Mouse (Mus musculus): ENCODE results near the gene S100a1. TPM values are rescaled to one million over a fixed set of nuclear protein-coding genes. Genes with fewer than 3 reads are reported as not detected.

S100a1 gene
- polyA plus RNA-seq, 1 experiment from 2014 or later: 6.4 TPM

- H3K27ac ChIP-seq (replicated peaks): no peak overlapping the region
- 0 out of 2 replicates have a peak, but pooled peaks cover 4% of the 10 kb centered on the region for H3K27me3 ChIP-seq (replicated peaks; ENCODE audit: low read depth, poor library complexity, severe bottlenecking)
- no peak for DNase-seq (ENCODE audit: low spot score)
- H3K4me3 ChIP-seq: no peak overlapping the region
- 91% methylated on average over 7 of the region's 7 CpGs for WGBS
- H3K36me3 ChIP-seq (replicated peaks): no peaks in the 10 kb centered on the region
- H3K4me1 ChIP-seq: no peaks in the 10 kb centered on the region
- no peaks in the 10 kb centered on the region for H3K9me3 ChIP-seq
Observed at GRCm38 (mm10) chr3:90527291-90527873, 13.2 kb upstream of the S100a1 start.

- Histone ChIP-seq H3K27me3 (replicated peaks; ENCODE audit: low read depth, poor library complexity, severe bottlenecking) (0 out of 2 replicates have a peak, but pooled peaks cover 4% of the 10 kb centered on the region), H3K27ac (replicated peaks) (no peak within 1 kb of the TSS), H3K4me3 (no peak within 1 kb of the TSS), H3K4me1 (no peaks in the 10 kb centered on the region), H3K36me3 (replicated peaks) (no peaks in the 10 kb centered on the region), H3K9me3 (no peaks in the 10 kb centered on the region)
- 83% methylated on average over 5 of the region's 5 CpGs for WGBS
- DNase-seq (ENCODE audit: low spot score): no peak
Observed at GRCm38 (mm10) chr3:90526580-90526979, 12.4 kb upstream of the S100a1 start, which contains the start of gene S100a14. Gene S100a14, plus strand, starts transcription at chr3:90526856.

DNA sequence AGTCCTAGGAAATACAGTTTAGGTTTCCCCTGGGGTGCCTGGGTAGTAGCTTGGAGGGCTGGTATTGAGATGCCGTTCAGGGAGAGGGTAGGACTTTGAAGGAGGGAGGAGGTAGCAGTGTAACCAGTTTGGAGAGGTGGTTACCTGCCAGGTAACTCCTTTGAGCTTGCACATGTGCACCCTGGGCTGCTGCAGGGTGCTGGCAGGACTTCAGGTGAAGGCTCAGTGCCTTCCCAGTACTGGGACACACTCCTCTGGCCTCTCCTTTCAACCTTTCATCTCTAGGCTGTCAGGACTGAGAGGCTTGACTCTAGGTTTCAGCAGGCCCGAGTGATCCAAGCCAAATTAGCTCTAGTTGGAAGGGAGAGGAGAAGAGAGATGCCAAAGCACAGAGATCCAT, 11.9 kb upstream of the S100a1 start:
- Histone ChIP-seq H3K36me3 (replicated peaks) (no peaks in the 10 kb centered on the region), H3K4me1 (no peaks in the 10 kb centered on the region), H3K9me3 (no peaks in the 10 kb centered on the region), H3K4me3 (no peak overlapping the region), H3K27me3 (replicated peaks; ENCODE audit: low read depth, poor library complexity, severe bottlenecking) (0 out of 2 replicates have a peak, but pooled peaks cover 4% of the 10 kb centered on the region), H3K27ac (replicated peaks) (no peak overlapping the region)
- WGBS: 70% methylated on average over 2 of the region's 2 CpGs
- DNase-seq (ENCODE audit: low spot score): no peak

DNA sequence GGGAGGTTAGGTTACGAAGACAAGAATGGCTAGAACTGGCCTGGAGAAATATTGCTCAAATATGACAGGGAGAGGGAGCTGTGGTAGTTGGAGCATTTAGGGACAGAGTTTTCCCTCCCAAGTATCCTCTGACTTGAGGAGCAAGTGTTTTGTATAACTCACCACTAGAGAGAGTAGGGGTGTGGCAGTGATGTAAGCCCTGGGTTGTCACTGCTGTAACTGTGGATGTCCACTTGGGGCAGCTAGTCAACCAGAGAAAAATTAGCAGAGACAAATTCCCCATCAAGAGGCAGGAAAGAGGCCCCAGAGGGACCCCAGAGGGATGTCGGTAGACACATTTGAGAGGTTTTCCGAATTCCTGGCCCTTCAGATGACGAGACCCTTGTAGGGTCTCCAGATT, 11.2 kb upstream of the S100a1 start:
- no peaks in the 10 kb centered on the region for H3K9me3 ChIP-seq
- no peaks in the 10 kb centered on the region for H3K4me1 ChIP-seq
- H3K27me3 ChIP-seq (replicated peaks; ENCODE audit: low read depth, poor library complexity, severe bottlenecking): 0 out of 2 replicates have a peak, but pooled peaks cover 4% of the 10 kb centered on the region
- no peak overlapping the region for H3K4me3 ChIP-seq
- H3K27ac ChIP-seq (replicated peaks): no peak overlapping the region
- WGBS: 54% methylated on average over 4 of the region's 4 CpGs
- no peak for DNase-seq (ENCODE audit: low spot score)
- H3K36me3 ChIP-seq (replicated peaks): no peaks in the 10 kb centered on the region

- WGBS: 83% methylated on average over 4 of the region's 4 CpGs
- H3K9me3 ChIP-seq: no peaks in the 10 kb centered on the region
Observed at GRCm38 (mm10) chr3:90517711-90518110, 3.5 kb upstream of the S100a1 start.

GRCm38 (mm10) chr3:90515789-90516188, 1.6 kb upstream of the S100a1 start:
- no peak for DNase-seq (ENCODE audit: low spot score)
- Histone ChIP-seq H3K27me3 (replicated peaks; ENCODE audit: low read depth, poor library complexity, severe bottlenecking) (peaks cover 51% of the 10 kb centered on the region), H3K9me3 (no peaks in the 10 kb centered on the region), H3K27ac (replicated peaks) (no peak overlapping the region), H3K36me3 (replicated peaks) (no peaks in the 10 kb centered on the region), H3K4me3 (no peak overlapping the region), H3K4me1 (peaks cover 23% of the 10 kb centered on the region)
- 87% methylated on average over 4 of the region's 4 CpGs for WGBS

More at GRCm38 (mm10) chr3:90517711-90518110, 3.5 kb upstream of the S100a1 start:
- Histone ChIP-seq H3K27me3 (replicated peaks; ENCODE audit: low read depth, poor library complexity, severe bottlenecking) (peaks cover 35% of the 10 kb centered on the region), H3K4me3 (no peak overlapping the region), H3K36me3 (replicated peaks) (no peaks in the 10 kb centered on the region), H3K4me1 (peaks cover 23% of the 10 kb centered on the region), H3K27ac (replicated peaks) (no peak overlapping the region)
- DNase-seq (ENCODE audit: low spot score): no peak

DNA sequence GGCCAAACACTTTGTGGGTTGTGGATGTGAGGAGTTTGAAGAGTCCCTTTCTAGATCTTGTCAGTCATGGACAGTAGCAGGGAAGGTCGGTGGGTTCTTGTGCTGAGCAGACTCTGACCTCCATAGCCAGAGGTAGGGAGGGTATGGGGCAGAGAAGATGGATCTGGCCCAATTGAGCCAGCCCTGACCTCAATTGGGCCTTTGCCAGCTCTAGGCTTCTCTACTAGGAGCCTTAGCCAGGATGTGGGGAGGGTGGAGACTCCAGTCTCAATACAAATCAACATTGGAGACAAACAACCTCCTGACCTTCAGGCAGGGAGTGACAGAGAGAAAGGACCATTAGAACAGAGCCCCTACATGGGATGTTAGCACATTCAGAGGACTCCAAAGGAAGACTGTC, 1.1 kb upstream of the S100a1 start:
- Histone ChIP-seq H3K4me3 (peak overlapping the region; percentile 58), H3K27me3 (replicated peaks; ENCODE audit: low read depth, poor library complexity, severe bottlenecking) (peaks cover 52% of the 10 kb centered on the region), H3K4me1 (peaks cover 23% of the 10 kb centered on the region), H3K36me3 (replicated peaks) (no peaks in the 10 kb centered on the region), H3K9me3 (no peaks in the 10 kb centered on the region), H3K27ac (replicated peaks) (peak overlapping the region; percentile 20; the same call in 1 of the 2 replicates)
- DNase-seq (ENCODE audit: low spot score): no peak
- WGBS: 38% methylated on average over 1 of the region's 1 CpGs

DNA sequence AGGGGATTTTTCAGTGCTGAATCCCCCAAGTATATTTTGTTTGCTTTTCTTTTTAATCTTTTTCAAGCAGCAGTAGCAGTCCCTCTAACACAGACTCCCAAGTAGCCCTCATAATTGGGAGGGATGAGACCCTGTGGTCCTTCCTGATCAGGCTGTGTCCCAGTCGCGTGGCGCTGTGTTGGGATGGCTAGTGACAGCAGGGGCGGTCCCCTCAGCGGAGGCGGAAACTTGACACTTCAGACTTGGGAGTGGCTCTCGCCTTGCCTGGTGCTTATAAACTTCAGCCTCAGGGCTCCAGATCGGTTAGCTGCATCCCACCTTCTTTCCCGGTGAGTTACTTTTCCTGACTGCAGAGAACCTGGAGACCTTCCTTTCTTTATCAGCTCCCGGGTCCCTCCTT, 499 bp upstream of the S100a1 start:
- Histone ChIP-seq H3K27me3 (replicated peaks; ENCODE audit: low read depth, poor library complexity, severe bottlenecking) (peaks cover 52% of the 10 kb centered on the region), H3K9me3 (no peaks in the 10 kb centered on the region), H3K4me1 (peaks cover 23% of the 10 kb centered on the region), H3K36me3 (replicated peaks) (no peaks in the 10 kb centered on the region), H3K27ac (replicated peaks) (peak overlapping the region; percentile 24; the same call in 1 of the 2 replicates), H3K4me3 (peak overlapping the region; percentile 58)
- WGBS: 1% methylated on average over 10 of the region's 10 CpGs
- DNase-seq (ENCODE audit: low spot score): peak; percentile 79

DNA sequence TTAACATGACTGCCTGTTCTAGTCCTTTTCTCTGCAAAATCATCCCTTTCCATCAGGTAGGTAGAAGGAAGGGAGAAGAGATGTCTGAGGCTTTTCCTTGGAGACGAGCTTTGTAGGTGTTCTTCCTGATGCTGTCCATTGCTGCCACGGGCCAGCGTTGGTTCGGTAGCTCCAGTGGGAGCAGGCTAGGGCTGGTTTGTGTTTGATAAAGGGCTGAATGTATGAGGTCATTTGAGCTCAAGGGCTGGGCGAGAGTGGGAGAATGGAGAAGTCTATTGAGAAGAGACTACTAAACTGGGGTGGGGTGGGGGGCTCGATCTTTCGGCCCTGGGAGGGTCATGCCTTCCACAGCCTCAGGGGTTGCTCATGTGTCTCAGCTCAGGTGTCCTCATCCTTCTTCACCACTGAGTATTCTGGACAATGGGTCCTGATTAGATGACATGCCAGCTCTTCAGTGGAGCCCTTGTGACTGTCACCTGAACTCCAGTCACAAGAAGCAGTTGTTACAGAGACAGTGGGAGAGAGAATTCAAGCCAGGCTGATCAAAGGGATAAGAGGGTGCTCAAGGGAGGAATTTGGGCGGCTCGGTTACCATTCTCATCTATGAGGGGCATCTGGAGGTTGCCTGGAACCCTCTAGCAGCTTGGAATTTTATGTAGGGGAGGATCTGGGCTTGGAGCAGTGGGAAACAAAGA, 1.1 kb downstream of the S100a1 start:
- WGBS: 79% methylated on average over 9 of the region's 9 CpGs
- Histone ChIP-seq H3K9me3 (no peaks in the 10 kb centered on the region), H3K4me1 (peaks cover 25% of the 10 kb centered on the region), H3K4me3 (no peak overlapping the region), H3K36me3 (replicated peaks) (no peaks in the 10 kb centered on the region), H3K27ac (replicated peaks) (no peak overlapping the region), H3K27me3 (replicated peaks; ENCODE audit: low read depth, poor library complexity, severe bottlenecking) (peaks cover 52% of the 10 kb centered on the region)
- DNase-seq (ENCODE audit: low spot score): no peak

GRCm38 (mm10) chr3:90512276-90512675, 1.9 kb downstream of the S100a1 start:
- Histone ChIP-seq H3K4me3 (no peak overlapping the region), H3K36me3 (replicated peaks) (peaks cover 5% of the 10 kb centered on the region), H3K9me3 (no peaks in the 10 kb centered on the region), H3K27me3 (replicated peaks; ENCODE audit: low read depth, poor library complexity, severe bottlenecking) (peaks cover 52% of the 10 kb centered on the region), H3K4me1 (peaks cover 33% of the 10 kb centered on the region), H3K27ac (replicated peaks) (no peak overlapping the region)
- no peak for DNase-seq (ENCODE audit: low spot score)
- WGBS: 85% methylated on average over 5 of the region's 5 CpGs

GRCm38 (mm10) chr3:90509747-90510123, 4.5 kb downstream of the S100a1 start:
- peak overlapping the region; percentile 97 for H3K4me3 ChIP-seq
- H3K36me3 ChIP-seq (replicated peaks): peaks cover 30% of the 10 kb centered on the region
- no peaks in the 10 kb centered on the region for H3K9me3 ChIP-seq
- H3K4me1 ChIP-seq: peaks cover 29% of the 10 kb centered on the region
- peak overlapping the region; percentile 99 for H3K27ac ChIP-seq (replicated peaks)
- WGBS: 20% methylated on average over 2 of the region's 2 CpGs
- H3K27me3 ChIP-seq (replicated peaks; ENCODE audit: low read depth, poor library complexity, severe bottlenecking): peaks cover 37% of the 10 kb centered on the region
- no peak for DNase-seq (ENCODE audit: low spot score)

DNA sequence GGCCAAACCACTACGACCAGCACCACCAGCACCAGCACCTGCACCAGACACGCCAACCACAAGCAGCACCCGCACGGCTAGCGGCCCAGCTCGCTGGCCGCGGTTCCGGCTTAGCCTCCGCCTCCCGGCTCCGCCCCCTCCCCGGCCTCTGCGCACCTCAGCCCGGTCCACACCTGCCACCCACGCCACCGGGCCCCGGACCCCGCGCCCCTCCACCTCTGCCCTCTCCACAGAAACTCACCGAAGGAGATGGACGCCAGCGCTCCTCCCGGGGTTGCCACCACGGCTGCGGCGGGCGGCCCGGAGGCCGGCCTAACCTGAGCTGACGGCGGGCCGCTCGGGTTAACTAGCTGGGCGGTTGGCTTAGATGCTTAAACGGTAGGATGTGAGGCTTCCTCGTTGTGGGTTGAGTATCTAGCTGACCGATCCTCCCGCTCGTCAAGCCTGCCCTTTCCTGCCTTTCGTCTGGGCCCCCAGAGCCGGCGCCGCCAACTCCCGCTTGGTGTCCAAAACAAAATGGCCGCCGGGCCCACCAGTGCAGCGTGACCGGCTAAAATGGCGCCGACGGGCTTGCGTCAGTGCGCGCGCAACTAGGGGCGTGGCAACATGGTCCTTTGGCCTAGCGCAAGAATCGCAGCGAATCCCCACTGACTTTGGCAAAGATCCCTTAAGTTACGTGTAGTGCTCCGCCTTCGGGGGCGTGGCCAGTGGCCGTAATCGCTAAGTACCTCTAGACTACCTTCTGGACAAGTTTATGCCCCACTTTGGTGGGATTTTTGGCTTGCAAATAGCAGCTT, 5.0 kb downstream of the S100a1 start, which contains the start of gene Chtop:
Gene Chtop (minus strand): TSS at position 549 of the 797 bp plus-strand sequence.
- peaks cover 23% of the 10 kb centered on the region for H3K4me1 ChIP-seq
- DNase-seq (ENCODE audit: low spot score): peak; percentile 99
- peak within 1 kb of the TSS; percentile 97 for H3K4me3 ChIP-seq
- H3K27ac ChIP-seq (replicated peaks): peak within 1 kb of the TSS; percentile 99
- H3K27me3 ChIP-seq (replicated peaks; ENCODE audit: low read depth, poor library complexity, severe bottlenecking): peaks cover 31% of the 10 kb centered on the region
- under 1% methylated on average over 66 of the region's 66 CpGs for WGBS
- peaks cover 36% of the 10 kb centered on the region for H3K36me3 ChIP-seq (replicated peaks)
- H3K9me3 ChIP-seq: no peaks in the 10 kb centered on the region
